9 mouse cellular contexts compared by ENCODE assay signal in genomic region chrX:12225892-12226206, GRCm38 (mm10).
A peak's percentile ranks its signal among the peaks of the same experiment; 100 is the strongest.
DNase-seq lines count a peak whose midpoint lies in the region; ATAC-seq and TF ChIP-seq lines count a peak whose summit lies in the region.
"Had no signal": no experiment of that assay in that cellular context is flagged by ENCODE, and none has a peak within 500 bp of the region (broad histone marks: within the 10 kb centered on the region; RNA-seq: fewer than 3 reads in every experiment).

No protein-coding gene starts in this region.

- H3K4me2 ChIP-seq in lung, embryonic 14.5 days: peak overlapping the region; percentile 47
- H3K4me2 ChIP-seq in hindbrain, embryonic 13.5 days: peak overlapping the region; percentile 44
- H3K4me2 ChIP-seq in midbrain, postnatal 0 days (ENCODE audit: low read depth, low read length, poor library complexity, severe bottlenecking): peak overlapping the region; percentile 28; the same call in 1 of the 2 replicates

- no peak for TF ChIP-seq CTCF in lung, embryonic 14.5 days (IDR thresholded peaks at IDR 0.05; ENCODE audit: low read depth)
- TF ChIP-seq CTCF in midbrain, postnatal 0 days (IDR thresholded peaks at IDR 0.05): no peak

- 21% methylated on average over 3 of the region's 3 CpGs for WGBS in lung, embryonic 14.5 days
- WGBS in hindbrain, embryonic 13.5 days: 2% methylated on average over 3 of the region's 3 CpGs
- WGBS in midbrain, postnatal 0 days: 30% methylated on average over 3 of the region's 3 CpGs

- H3K9ac ChIP-seq in lung, embryonic 14.5 days: no peak overlapping the region
- peak overlapping the region; percentile 51; the same call in 1 of the 2 replicates for H3K9ac ChIP-seq in hindbrain, embryonic 13.5 days
- no peak overlapping the region for H3K9ac ChIP-seq in midbrain, postnatal 0 days (replicated peaks; ENCODE audit: low read length, poor library complexity, severe bottlenecking)

- no peaks in the 10 kb centered on the region for H3K36me3 ChIP-seq in lung, embryonic 14.5 days (ENCODE audit: insufficient read depth)
- H3K36me3 ChIP-seq in hindbrain, embryonic 13.5 days: no peaks in the 10 kb centered on the region
- no peaks in the 10 kb centered on the region for H3K36me3 ChIP-seq in midbrain, postnatal 0 days (ENCODE audit: insufficient read depth, low read length)

- ATAC-seq in frontal cortex, adult (ENCODE audit: low TSS enrichment): peak; percentile 50; the same call in 1 of the 2 replicates
- ATAC-seq in lung, embryonic 14.5 days (ENCODE audit: insufficient read depth): no peak
- ATAC-seq in hindbrain, embryonic 13.5 days (ENCODE audit: low FRiP score): 0 out of 2 replicates have a peak, but pooled peaks have one; percentile 17
- ATAC-seq in midbrain, postnatal 0 days (ENCODE audit: low FRiP score): no peak

- H3K9me3 ChIP-seq in lung, embryonic 14.5 days (ENCODE audit: low read depth, low read length): no peaks in the 10 kb centered on the region
- H3K9me3 ChIP-seq in hindbrain, embryonic 13.5 days: no peaks in the 10 kb centered on the region
- H3K9me3 ChIP-seq in midbrain, postnatal 0 days (ENCODE audit: low read length): no peaks in the 10 kb centered on the region

- H3K27me3 ChIP-seq in lung, embryonic 14.5 days (ENCODE audit: insufficient read depth, low read length): no peaks in the 10 kb centered on the region
- 0 out of 2 replicates have a peak, but pooled peaks cover 6% of the 10 kb centered on the region for H3K27me3 ChIP-seq in hindbrain, embryonic 13.5 days
- H3K27me3 ChIP-seq in midbrain, postnatal 0 days (ENCODE audit: insufficient read depth, low read length): no peaks in the 10 kb centered on the region

- DNase-seq in frontal cortex, postnatal 36 days (ENCODE audit: low spot score in 2 of 2): no peak
- peak; percentile 21 for DNase-seq in lung, embryonic 14.5 days
- no peak for DNase-seq in lung, postnatal 4 days
- peak; percentile 12 for DNase-seq in midbrain, postnatal 0 days (ENCODE audit: low spot score)
- no peak for DNase-seq in urinary bladder, postnatal 36 days (ENCODE audit: low spot score in 2 of 2)
- no peak for DNase-seq in thymus, postnatal 0 days (ENCODE audit: low spot score)
- DNase-seq: kidney, adult 9 months had no signal

- no peaks in the 10 kb centered on the region for H3K4me1 ChIP-seq in lung, embryonic 14.5 days (ENCODE audit: insufficient read depth)
- peaks cover 13% of the 10 kb centered on the region; the same call in 1 of the 2 replicates for H3K4me1 ChIP-seq in hindbrain, embryonic 13.5 days (replicated peaks)
- H3K4me1 ChIP-seq in midbrain, postnatal 0 days (ENCODE audit: insufficient read depth, low read length): no peaks in the 10 kb centered on the region

- no peak overlapping the region for H3K27ac ChIP-seq in lung, embryonic 14.5 days (ENCODE audit: low read depth)
- peak overlapping the region; percentile 73 for H3K27ac ChIP-seq in hindbrain, embryonic 13.5 days
- H3K27ac ChIP-seq in midbrain, postnatal 0 days (ENCODE audit: low read depth, low read length): no peak overlapping the region

- H3K4me3 ChIP-seq in lung, embryonic 14.5 days (ENCODE audit: low read depth, low read length): no peak overlapping the region
- peak overlapping the region; percentile 17; the same call in 1 of the 2 replicates for H3K4me3 ChIP-seq in hindbrain, embryonic 13.5 days
- no peak overlapping the region; the same call in 1 of the 2 replicates for H3K4me3 ChIP-seq in midbrain, postnatal 0 days (ENCODE audit: low read depth, low read length)

Comparison
In these comparisons a context has a peak if more than half of its experiments do, and no peak if none do; other contexts are left out.
1. DNase-seq: peak in lung, embryonic 14.5 days (single experiment) and midbrain, postnatal 0 days (single experiment); none in frontal cortex, postnatal 36 days (0 of 2), lung, postnatal 4 days (0 of 2), urinary bladder, postnatal 36 days (0 of 2) and thymus, postnatal 0 days (single experiment).
2. ATAC-seq: peak in frontal cortex, adult (single experiment) and hindbrain, embryonic 13.5 days (single experiment); none in lung, embryonic 14.5 days (single experiment) and midbrain, postnatal 0 days (single experiment).
3. Peak in every context shown above with its lines, with median percentiles within 50 percentile points of each other: H3K4me2 ChIP-seq.